Mouse (Mus musculus) liver, embryonic 14.5 days (tissue): ENCODE measurements around the gene Galntl6.

Source experiments
- CTCF ChIP-seq: IDR thresholded peaks from 2 replicates; pipeline ENCODE4 v1.5.1; 2016; ENCODE audit warnings: antibody characterized with exemption, low read depth, control low read depth
- EP300 ChIP-seq: IDR thresholded peaks from 2 replicates; pipeline ENCODE4 v1.6.1; 2016; ENCODE audit warnings: antibody characterized with exemption, low read depth

DNA sequence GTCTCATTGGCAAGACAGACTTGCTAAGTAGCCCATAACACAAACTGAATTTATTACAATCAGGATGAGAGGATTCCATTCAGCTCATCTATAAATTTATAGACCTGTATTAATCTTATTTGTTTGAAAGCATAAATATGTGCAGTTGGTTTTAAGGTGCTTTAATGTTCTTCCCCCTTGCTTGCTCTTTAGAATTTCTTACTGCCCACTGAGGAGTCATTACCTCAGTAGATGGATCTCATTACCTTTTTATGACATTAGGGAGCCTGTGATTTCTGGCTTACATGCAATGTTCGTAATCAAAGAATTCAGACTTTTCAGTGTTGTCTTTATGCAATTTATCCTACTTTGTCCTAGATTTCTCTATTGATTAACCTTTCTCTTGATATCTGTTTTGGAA lies 516.6 kb downstream of the Galntl6 start:
- TF ChIP-seq CTCF (no peak), EP300 (no peak)
